Mouse (Mus musculus) C2C12 (cell line): ENCODE measurements around the gene Acsm4. TPM values are rescaled to one million over a fixed set of nuclear protein-coding genes. Genes with fewer than 3 reads are reported as not detected.

ENCODE experiments used
- H3K27me3 ChIP-seq: one replicate; pipeline ENCODE4 v1.6.1; 2011; ENCODE audit not compliant: control insufficient read depth, insufficient read depth, insufficient read length
- H3K36me3 ChIP-seq: one replicate; pipeline ENCODE4 v1.6.1; 2011; ENCODE audit not compliant: control insufficient read depth, insufficient read depth
- H3K4me3 ChIP-seq: one replicate; pipeline ENCODE4 v1.5.1; 2011; ENCODE audit warnings: mild to moderate bottlenecking, control low read depth; ENCODE audit not compliant: poor library complexity, insufficient read depth, severe bottlenecking
- H3K79me2 ChIP-seq: one replicate; pipeline ENCODE4 v1.6.1; 2011; ENCODE audit not compliant: control insufficient read depth, insufficient read depth
- H3K79me3 ChIP-seq: one replicate; pipeline ENCODE4 v1.6.1; 2011; ENCODE audit warnings: low read depth, control low read depth
- H3ac ChIP-seq: one replicate; pipeline ENCODE3; 2011; ENCODE audit warnings: low read depth; ENCODE audit not compliant: control insufficient read depth, insufficient read length
- CEBPB ChIP-seq: IDR thresholded peaks from one replicate; pipeline ENCODE4 v1.6.1; 2011; ENCODE audit warnings: low read depth, mild to moderate bottlenecking, control low read depth, moderate library complexity
- CTCF ChIP-seq: IDR thresholded peaks from one replicate; pipeline ENCODE4 v1.5.1; 2011; ENCODE audit not compliant: control insufficient read depth, insufficient read depth, insufficient read length
- FOSL1 ChIP-seq: IDR thresholded peaks from one replicate; pipeline ENCODE4 v1.8.0; 2011; ENCODE audit warnings: mild to moderate bottlenecking, low read length; ENCODE audit not compliant: poor library complexity, insufficient read depth, severe bottlenecking
- MAX ChIP-seq: IDR thresholded peaks from one replicate; pipeline ENCODE4 v1.6.1; 2011; ENCODE audit warnings: mild to moderate bottlenecking, control low read depth
- MYOD1 ChIP-seq: IDR thresholded peaks from one replicate; pipeline ENCODE4 v1.6.1; 2011; ENCODE audit warnings: low read depth; ENCODE audit not compliant: control insufficient read depth, insufficient read length
- MYOG ChIP-seq: IDR thresholded peaks from one replicate; pipeline ENCODE4 v1.6.1; 2011; ENCODE audit not compliant: control insufficient read depth, insufficient read length; ENCODE audit errors: extremely low read depth
- USF1 ChIP-seq: IDR thresholded peaks from one replicate; pipeline ENCODE4 v1.6.1; 2011; ENCODE audit warnings: low read depth, mild to moderate bottlenecking, control low read depth, moderate library complexity
- polyA plus RNA-seq: library from polyadenylated mRNA; unstranded; fragments of >200 nt; fragmentation: generic; extraction: Trizol; gene quantifications from one replicate; pipeline ENCODE4 v1.2.1, GENCODE M21; 2012; ENCODE audit warnings: missing spikeins

Gene Acsm4
- polyA plus RNA-seq, 1 experiment, result not detected

GRCm38 (mm10) chr7:119680107-119680506 lies 9.7 kb upstream of the Acsm4 start:
- H3K79me3 ChIP-seq, result no peaks in the 10 kb centered on the region
- no peaks in the 10 kb centered on the region for H3K79me2 ChIP-seq
- H3K27me3 ChIP-seq, result no peaks in the 10 kb centered on the region
- TF ChIP-seq USF1 (no peak), FOSL1 (no peak), CEBPB (no peak), MYOG (no peak), CTCF (no peak), MAX (no peak), MYOD1 (no peak)
- H3ac ChIP-seq, result no peak overlapping the region
- H3K36me3 ChIP-seq, result no peaks in the 10 kb centered on the region
- H3K4me3 ChIP-seq, result no peak overlapping the region

DNA sequence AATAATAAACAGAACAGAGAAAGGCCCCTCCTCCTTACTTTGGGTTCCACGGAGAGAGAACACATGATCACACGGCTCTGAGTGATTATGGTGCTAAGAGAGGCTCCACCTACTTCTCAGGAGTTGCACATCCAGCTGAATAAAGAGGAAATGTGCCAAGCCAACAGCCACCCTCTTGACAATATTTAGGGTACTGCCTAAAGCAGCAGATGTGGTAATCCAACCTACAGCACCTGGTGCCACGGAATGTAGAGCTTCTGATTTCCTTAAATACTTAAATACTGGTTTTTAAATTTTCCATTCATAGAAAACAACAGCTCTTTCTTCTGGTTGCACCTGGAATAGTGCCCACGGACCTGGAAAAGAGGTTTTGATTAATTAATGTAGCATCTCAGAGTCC lies 7.1 kb upstream of the Acsm4 start:
- no peaks in the 10 kb centered on the region for H3K79me3 ChIP-seq
- TF ChIP-seq MAX (no peak), FOSL1 (no peak), CTCF (no peak), CEBPB (no peak), MYOD1 (no peak), MYOG (no peak), USF1 (no peak)
- no peaks in the 10 kb centered on the region for H3K79me2 ChIP-seq
- H3K4me3 ChIP-seq, result no peak overlapping the region
- no peaks in the 10 kb centered on the region for H3K27me3 ChIP-seq
- no peaks in the 10 kb centered on the region for H3K36me3 ChIP-seq
- H3ac ChIP-seq, result no peak overlapping the region

DNA sequence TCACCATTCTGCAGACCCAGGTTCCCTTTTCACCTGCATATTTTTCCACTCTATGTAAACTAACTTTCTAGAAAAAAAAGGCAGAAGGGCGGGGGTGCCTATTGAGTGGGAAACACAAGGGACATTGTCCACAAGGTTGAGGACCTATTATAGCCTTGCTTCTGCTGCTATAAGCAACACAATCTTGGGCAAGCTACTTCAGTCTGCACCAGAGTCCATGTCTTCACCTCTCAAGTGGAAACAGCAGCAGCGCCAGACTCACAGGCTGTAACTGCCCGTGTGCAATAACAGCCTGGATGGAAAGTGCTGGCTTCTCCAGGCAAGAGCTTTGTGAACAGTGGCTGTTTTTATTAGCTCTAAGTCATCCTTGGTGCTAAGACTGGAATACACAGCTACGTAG lies 2.5 kb downstream of the Acsm4 start:
- H3K79me2 ChIP-seq, result no peaks in the 10 kb centered on the region
- TF ChIP-seq MYOG, result no peak
- TF ChIP-seq MYOD1, result no peak
- no peak for TF ChIP-seq USF1
- TF ChIP-seq CTCF, result no peak
- TF ChIP-seq CEBPB, result no peak
- TF ChIP-seq FOSL1, result no peak
- no peak for TF ChIP-seq MAX
- H3ac ChIP-seq, result no peak overlapping the region
- no peak overlapping the region for H3K4me3 ChIP-seq
- no peaks in the 10 kb centered on the region for H3K79me3 ChIP-seq
- no peaks in the 10 kb centered on the region for H3K27me3 ChIP-seq
- no peaks in the 10 kb centered on the region for H3K36me3 ChIP-seq

GRCm38 (mm10) chr7:119694926-119695325 lies 5.1 kb downstream of the Acsm4 start:
- H3K36me3 ChIP-seq, result no peaks in the 10 kb centered on the region
- no peak overlapping the region for H3K4me3 ChIP-seq
- TF ChIP-seq CEBPB (no peak), CTCF (no peak), USF1 (no peak), MYOD1 (no peak), MAX (no peak), MYOG (no peak), FOSL1 (no peak)
- H3ac ChIP-seq, result no peak overlapping the region
- H3K79me2 ChIP-seq, result no peaks in the 10 kb centered on the region
- no peaks in the 10 kb centered on the region for H3K79me3 ChIP-seq
- H3K27me3 ChIP-seq, result no peaks in the 10 kb centered on the region

GRCm38 (mm10) chr7:119714111-119714510 lies 24.3 kb downstream of the Acsm4 start:
- Histone ChIP-seq H3K79me2 (peaks cover 8% of the 10 kb centered on the region), H3K79me3 (peaks cover 6% of the 10 kb centered on the region), H3K4me3 (no peak overlapping the region), H3K36me3 (peaks cover 31% of the 10 kb centered on the region), H3K27me3 (no peaks in the 10 kb centered on the region), H3ac (no peak overlapping the region)
- TF ChIP-seq MAX, result no peak
- TF ChIP-seq FOSL1, result no peak
- TF ChIP-seq MYOG, result no peak
- no peak for TF ChIP-seq CTCF
- TF ChIP-seq USF1, result no peak
- no peak for TF ChIP-seq CEBPB
- TF ChIP-seq MYOD1, result no peak

DNA sequence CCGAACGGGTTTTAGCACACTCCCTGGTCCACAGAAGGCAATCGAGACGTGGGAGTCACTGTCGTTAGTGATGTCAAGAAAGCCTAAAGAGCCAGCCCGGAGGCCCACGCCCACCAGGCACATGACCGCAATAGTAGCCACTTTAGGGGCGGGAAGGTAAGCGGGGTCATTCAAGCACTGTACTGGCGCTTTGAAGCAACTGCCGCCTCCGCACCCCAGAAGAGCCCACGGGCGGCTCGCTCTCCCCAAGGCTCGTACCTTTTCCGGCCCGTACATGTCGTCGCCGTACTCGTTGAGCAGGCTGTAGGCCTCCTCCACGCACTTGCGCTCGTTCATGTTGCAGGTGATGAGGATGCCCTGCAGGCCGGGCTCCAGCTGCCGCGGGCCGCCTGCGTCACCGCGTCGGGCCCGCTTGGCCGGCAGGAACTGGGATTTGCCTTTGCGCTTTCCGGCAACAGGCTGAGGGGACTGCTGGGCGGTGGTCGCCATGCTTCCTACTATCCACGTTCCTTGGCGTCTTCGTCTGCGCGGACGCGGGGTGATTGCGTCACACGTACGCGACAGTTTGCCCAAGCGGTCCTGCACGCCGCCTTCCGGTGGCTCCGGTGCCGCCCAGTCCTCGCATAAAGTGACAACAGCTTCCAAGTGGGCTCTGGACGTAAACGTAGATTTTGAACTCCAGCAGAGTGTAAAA lies 30.6 kb downstream of the Acsm4 start, which contains the start of gene Thumpd1:
TSS of gene Thumpd1 (minus strand) at position 546 of the 694 bp plus-strand sequence.
- Histone ChIP-seq H3K4me3 (peak within 1 kb of the TSS; percentile 90), H3ac (peak within 1 kb of the TSS; percentile 74), H3K27me3 (no peaks in the 10 kb centered on the region), H3K79me3 (peaks cover 16% of the 10 kb centered on the region), H3K79me2 (peaks cover 23% of the 10 kb centered on the region), H3K36me3 (peaks cover 32% of the 10 kb centered on the region)
- TF ChIP-seq MYOG, result no peak
- peak; percentile 64 for TF ChIP-seq CEBPB
- TF ChIP-seq USF1, result no peak
- TF ChIP-seq FOSL1, result no peak
- TF ChIP-seq MAX, result peak; percentile 98
- TF ChIP-seq CTCF, result peak; percentile 53
- TF ChIP-seq MYOD1, result no peak
